Mouse (Mus musculus) left cerebral cortex, postnatal 14 days (tissue): ENCODE data around the gene Ang4. TPM values are rescaled to one million over a fixed set of nuclear protein-coding genes. Genes with fewer than 3 reads are reported as not detected.
"Not testable (repeated sequence)": the region's sequence is repeated elsewhere in the genome, so short reads cannot be mapped to it uniquely, and the experiment has no call there.

Source experiments
- DNase-seq, 2 experiments: peaks; one replicate each; pipeline ENCODE4 v3.0.0; 2021 to 2022; ENCODE audit warnings: low spot score in 2 of 2, mixed read lengths in 1 of 2
- intact Hi-C: fragments of 180-260 bp; cut with DNase I; formaldehyde crosslinking; loops from one replicate; pipeline ENCODE4 v1.15.1; 2025
- long read RNA-seq, 2 experiments: library from polyadenylated mRNA; stranded (forward); transcript quantifications; one replicate each; pipeline ENCODE4 v2.0.0; 2021
- total RNA-seq, 2 experiments: library from RNA; stranded (reverse); gene quantifications; 2 replicates each; pipeline ENCODE4 v1.2.3; 2021

Ang4 gene
- total RNA-seq = not detected
- long read RNA-seq, experiment 1 = 0 reads
- long read RNA-seq, experiment 2 = 0 reads

DNA sequence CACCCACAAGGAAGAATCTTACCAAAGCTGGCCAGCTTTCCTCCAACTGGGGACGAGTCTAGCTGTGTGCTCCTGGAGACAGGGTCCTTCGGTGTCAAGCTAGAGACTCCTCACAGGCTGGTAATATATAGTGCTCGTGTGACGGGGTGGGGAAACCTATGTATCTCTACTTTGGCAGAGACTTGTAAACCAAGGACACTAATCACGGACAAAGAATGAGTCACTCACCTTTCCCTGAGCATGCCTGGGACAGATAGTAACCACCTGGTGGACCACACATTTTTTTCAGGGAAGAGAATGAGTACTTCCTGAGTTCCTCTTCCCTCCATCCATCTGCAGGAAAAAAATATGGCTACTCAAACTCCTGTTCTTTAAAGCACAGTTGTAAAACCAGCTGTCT is at the start of gene Ang4:
Gene Ang4, minus strand, starts transcription at position 101 of the 400 bp plus-strand sequence.
- intact Hi-C loops = no loop called here
- no peak for DNase-seq

GRCm38 (mm10) chr14:51799746-51800145 is 26.4 kb upstream of the Ang4 start, which contains the start of gene AY358078:
Gene AY358078, plus strand, starts transcription at chr14:51800046.
- no peak for DNase-seq
- intact Hi-C loops = no loop called here

GRCm38 (mm10) chr14:51794106-51794505 is 20.7 kb upstream of the Ang4 start:
- DNase-seq = no peak
- intact Hi-C loops = no loop called here

- intact Hi-C loops = no loop called here
- DNase-seq = no peak
Observed at GRCm38 (mm10) chr14:51789196-51789595, 15.8 kb upstream of the Ang4 start.

GRCm38 (mm10) chr14:51787061-51787460 is 13.7 kb upstream of the Ang4 start:
- no peak for DNase-seq
- intact Hi-C loops = no loop called here

DNA sequence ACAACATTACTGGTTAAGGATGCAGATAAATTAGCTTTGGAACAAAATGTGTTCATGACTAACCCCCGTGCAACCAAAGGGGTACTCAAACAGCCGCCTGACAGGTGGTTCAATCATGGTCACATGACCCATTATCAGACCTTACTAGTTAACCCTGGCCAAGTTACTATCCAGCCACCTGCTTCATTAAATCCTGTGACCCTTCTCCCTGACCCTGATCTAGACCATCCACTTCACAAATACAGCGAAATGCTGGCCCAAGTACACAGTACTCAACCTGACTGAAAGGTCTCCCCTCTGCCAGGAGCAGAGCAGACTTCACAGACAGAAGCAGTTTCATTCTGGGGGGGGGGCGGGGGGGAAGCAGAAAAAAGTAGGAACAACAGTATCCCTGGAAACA is 12.9 kb upstream of the Ang4 start:
- no peak for DNase-seq
- intact Hi-C loops = no loop called here

GRCm38 (mm10) chr14:51778865-51779481 is 5.6 kb upstream of the Ang4 start:
- intact Hi-C loops = no loop called here
- no peak for DNase-seq

DNA sequence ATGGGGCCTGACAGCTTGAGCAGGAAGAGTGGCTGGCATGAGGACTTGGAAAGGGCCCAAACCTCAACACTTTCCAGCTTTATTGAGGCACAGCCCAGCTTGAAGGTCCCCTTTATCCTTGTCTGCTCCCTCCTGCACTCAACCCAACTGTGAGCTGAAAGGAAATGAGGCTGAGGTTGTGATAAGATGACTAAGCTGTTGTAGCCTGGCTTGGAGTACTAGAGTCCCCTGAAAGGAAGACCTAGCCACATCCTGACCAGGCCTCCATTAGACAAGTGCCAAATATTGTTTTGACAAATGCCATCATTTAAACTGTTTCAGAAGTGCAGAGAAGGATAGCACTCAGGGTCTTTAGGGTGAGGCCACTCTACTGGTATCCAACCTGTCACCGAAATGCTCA is 4.4 kb upstream of the Ang4 start:
- intact Hi-C loops = no loop called here
- no peak for DNase-seq

DNA sequence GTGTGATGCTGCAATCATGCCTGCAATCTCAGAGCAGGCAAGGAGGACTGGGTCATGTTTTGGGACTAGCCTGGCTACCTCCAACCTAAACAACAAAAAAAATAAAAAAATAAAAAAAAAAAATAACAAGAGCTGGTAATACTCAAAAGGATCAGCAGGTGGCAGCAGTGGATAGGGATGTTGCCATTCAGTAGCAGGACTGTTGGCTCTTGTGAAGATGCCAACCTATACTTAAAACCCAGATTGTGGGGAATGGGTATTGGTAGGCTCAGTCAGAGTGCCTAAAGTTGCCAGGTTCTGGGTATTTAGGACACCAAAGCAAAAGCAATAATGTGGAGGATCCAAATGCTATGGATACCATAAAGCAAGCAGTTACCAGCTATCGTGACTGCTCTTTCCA is 2.0 kb downstream of the Ang4 start:
- DNase-seq = peak in 1 of 2 experiments; percentile 23
- intact Hi-C loops = not testable (repeated sequence)

- DNase-seq = no peak
- intact Hi-C loops = loop anchor here (5.0 kb wide), 1 partner anchor 504 kb away; no protein-coding TSS in a partner anchor
Observed at GRCm38 (mm10) chr14:51755944-51756343, 17.4 kb downstream of the Ang4 start.

GRCm38 (mm10) chr14:51740347-51741170 is 32.8 kb downstream of the Ang4 start:
- no peak for DNase-seq
- intact Hi-C loops = no loop called here

DNA sequence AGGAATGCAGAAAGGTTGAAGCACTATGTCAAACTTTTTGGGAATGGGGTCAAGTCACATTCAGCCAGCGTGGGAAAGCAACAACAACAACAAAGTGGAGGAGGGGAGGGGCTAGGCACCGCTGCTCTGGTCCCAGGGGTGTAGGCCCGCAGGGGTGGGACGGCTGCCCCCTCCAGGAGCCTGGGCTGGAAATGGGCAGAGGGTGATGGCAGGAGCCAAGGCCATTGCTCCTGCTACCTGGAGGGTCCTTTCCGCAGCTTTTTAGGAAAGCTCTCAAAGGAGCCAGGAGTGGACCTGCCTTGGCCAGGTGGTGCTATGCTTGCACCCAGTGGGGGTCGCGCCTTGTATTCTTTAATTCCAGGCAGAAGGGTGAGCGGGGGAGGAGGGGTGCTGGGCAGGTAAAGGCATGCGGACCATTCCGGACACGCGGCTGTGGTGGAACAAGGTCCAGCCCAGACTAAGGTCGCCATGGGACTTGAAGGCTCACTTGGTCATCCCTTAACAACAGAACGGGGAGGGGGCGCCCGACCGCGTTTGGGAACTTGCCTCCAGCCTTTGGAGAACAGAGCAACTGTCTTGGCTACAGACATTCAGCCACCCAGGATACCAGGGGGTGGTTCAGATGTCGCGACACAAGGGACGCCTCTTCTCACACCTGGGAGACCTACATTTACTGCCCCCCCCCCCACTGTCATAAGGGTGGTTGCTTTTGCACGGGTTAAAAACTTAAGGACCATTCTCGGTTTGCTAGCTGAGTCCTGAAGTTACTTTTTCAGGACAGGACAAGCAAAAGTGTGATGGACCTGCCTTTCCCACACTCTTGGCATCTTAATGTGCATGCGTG is 34.0 kb downstream of the Ang4 start:
- intact Hi-C loops = no loop called here
- no peak for DNase-seq

- peak; percentile 56 to 59 for DNase-seq
- intact Hi-C loops = no loop called here
Observed at GRCm38 (mm10) chr14:51738411-51739149, 34.8 kb downstream of the Ang4 start.

DNA sequence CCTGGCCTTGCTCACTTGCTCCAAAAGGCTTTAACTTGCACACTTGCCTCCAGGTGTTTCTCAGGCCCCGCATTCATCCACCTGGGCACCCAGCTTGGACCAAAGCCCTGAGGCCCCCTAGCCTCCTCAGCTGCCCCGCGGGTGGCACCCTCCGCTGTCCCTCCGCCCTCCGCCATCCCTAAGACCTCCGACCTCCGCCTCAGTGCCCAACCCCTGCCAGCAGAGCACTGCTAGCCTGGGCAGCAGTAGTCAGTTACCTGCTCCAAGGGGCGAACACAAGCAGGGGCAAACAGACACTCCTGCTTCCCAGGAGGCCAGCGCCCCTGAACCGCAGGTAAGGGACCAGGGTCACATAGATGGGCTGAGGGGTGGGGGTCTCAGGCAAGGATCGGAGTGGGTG is 35.4 kb downstream of the Ang4 start:
- intact Hi-C loops = no loop called here
- DNase-seq = no peak

DNA sequence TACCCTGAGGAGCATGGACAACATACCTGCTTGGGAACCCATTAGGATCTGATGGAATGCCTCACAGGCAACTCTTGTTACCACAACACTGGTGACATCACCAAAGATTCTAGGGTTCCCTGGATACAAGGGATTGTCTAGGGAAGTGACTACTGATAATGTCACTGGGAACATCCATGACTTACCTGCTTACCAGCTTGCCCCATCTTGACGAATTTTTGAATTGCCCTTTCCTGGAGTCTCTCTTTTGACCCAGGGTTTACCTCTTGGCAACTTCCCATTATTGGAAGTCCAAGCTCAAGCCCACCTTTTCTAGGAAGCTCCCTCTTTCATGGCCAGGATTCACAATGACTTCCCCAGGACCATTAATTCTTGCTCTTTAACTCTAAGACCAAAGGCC is 56.3 kb downstream of the Ang4 start, which contains the start of gene Gm5800:
Gene Gm5800, minus strand, starts transcription at position 101 of the 400 bp plus-strand sequence.
- intact Hi-C loops = no loop called here

More for the DNA sequence above, 56.3 kb downstream of the Ang4 start, which contains the start of gene Gm5800:
- DNase-seq = no peak
